Mouse (Mus musculus) myocyte (in vitro differentiated cells): Measurements from ENCODE around the gene Slc35e2.

ENCODE experiments used
- E2F4 ChIP-seq: IDR thresholded peaks from one replicate; pipeline ENCODE4 v1.6.1; 2011; ENCODE audit warnings: mild to moderate bottlenecking, control low read depth, moderate library complexity; ENCODE audit not compliant: insufficient read depth
- MYOD1 ChIP-seq, 3 experiments: IDR thresholded peaks; one replicate each; pipeline ENCODE4 v1.6.1; 2011; ENCODE audit warnings: control low read depth in 2 of 3, low read depth in 2 of 3, mild to moderate bottlenecking in 2 of 3, moderate library complexity in 1 of 3; ENCODE audit not compliant: insufficient read length in 2 of 3, control insufficient read depth in 1 of 3
- MYOG ChIP-seq, 3 experiments: IDR thresholded peaks; one replicate each; pipeline ENCODE4 v1.6.1; 2011; ENCODE audit warnings: control low read depth in 2 of 3, low read depth in 2 of 3, mild to moderate bottlenecking in 2 of 3; ENCODE audit not compliant: insufficient read length in 2 of 3, control insufficient read depth in 1 of 3, insufficient read depth in 1 of 3
- POLR2A ChIP-seq: IDR thresholded peaks from one replicate; pipeline ENCODE4 v1.6.1; 2011; ENCODE audit warnings: low read depth, mild to moderate bottlenecking, control low read depth, moderate library complexity; ENCODE audit not compliant: insufficient read length
- POLR2AphosphoS2 ChIP-seq: IDR thresholded peaks from one replicate; pipeline ENCODE4 v1.6.1; 2011; ENCODE audit warnings: low read depth, control low read depth; ENCODE audit not compliant: insufficient read length

GRCm38 (mm10) chr4:155611860-155612259, 10.6 kb downstream of the Slc35e2 start:
- TF ChIP-seq POLR2A (no peak), E2F4 (no peak), MYOD1 (IDR thresholded peaks at IDR 0.05; ENCODE audit: control insufficient read depth in 1 of 3, insufficient read length in 2 of 3, low read depth in 2 of 3) (no peak), MYOG (IDR thresholded peaks at IDR 0.05; ENCODE audit: control insufficient read depth in 1 of 3, insufficient read depth in 1 of 3, insufficient read length in 2 of 3, low read depth in 2 of 3) (no peak), POLR2AphosphoS2 (no peak)
